Mouse (Mus musculus): Measurements from ENCODE around the gene Klhdc8a.
A peak's percentile ranks its signal among the peaks of the same experiment; 100 is the strongest.
"Not testable (repeated sequence)": the region's sequence is repeated elsewhere in the genome, so short reads cannot be mapped to it uniquely, and the experiment has no call there.

Klhdc8a gene

DNA sequence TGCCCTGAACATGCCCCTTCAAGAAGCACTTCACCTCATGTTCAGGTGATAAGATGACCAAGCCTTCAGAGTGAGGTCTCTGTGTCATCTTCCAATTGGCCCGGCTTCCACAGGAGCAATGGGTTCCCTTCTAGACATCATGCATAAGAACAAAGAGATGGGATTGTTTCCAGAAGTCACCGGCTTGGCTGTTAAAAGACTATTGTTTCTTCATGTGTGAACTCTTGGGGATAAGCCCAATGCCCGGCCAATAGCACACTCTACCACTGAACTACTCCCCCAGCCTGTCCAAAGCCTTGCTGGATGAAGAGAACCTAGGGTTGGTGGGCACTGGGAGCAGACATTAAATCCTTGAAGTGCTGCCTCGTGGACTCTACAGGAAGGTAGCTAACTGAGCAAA is 47.1 kb downstream of the Klhdc8a start:
- DNase-seq (ENCODE audit: low read depth) = no peak

GRCm38 (mm10) chr1:132346134-132346851 is 47.9 kb downstream of the Klhdc8a start:
- no peak for DNase-seq (ENCODE audit: low read depth)

- no peak for DNase-seq (ENCODE audit: low read depth)
Observed at GRCm38 (mm10) chr1:132346951-132347350, 48.5 kb downstream of the Klhdc8a start.

- no peak for DNase-seq (ENCODE audit: low read depth)
Observed at GRCm38 (mm10) chr1:132348401-132348800, 50.0 kb downstream of the Klhdc8a start.

GRCm38 (mm10) chr1:132349049-132349448 is 50.6 kb downstream of the Klhdc8a start:
- DNase-seq (ENCODE audit: low read depth) = not testable (repeated sequence)

DNA sequence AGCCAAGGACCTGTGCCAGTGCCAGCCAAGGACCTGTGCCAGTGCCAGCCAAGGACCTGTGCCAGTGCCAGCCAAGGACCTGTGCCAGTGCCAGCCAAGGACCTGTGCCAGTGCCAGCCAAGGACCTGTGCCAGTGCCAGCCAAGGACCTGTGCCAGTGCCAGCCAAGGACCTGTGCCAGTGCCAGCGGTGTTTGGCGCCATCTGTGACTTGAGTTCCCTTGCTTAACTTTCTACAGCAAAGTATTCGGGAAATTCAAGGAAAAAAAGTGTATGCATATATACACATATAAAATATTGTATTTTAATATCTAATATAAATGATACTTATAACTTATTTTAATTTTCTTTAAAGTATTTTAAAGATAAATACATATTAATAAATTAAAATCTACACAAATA is 51.2 kb downstream of the Klhdc8a start:
- not testable (repeated sequence) for DNase-seq (ENCODE audit: low read depth)

DNA sequence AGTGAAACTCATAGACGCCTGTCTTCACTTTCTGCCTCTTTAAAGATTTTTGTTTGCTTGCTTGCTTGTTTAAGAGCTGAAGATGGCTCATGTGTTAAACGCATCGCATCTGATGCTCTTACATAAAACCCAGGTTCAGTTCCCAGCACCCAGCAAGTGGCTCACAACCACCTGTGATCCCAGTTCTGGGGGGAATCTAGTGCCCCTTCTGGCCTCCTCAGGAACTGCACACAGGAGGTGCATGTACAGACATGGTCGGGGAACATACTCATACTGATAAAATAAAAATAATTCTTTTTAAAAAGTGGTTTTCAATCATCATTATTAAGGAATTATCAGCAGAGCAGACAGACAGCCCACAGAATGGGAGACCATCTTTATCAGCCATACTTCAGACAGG is 52.6 kb downstream of the Klhdc8a start:
- DNase-seq (ENCODE audit: low read depth) = no peak

DNA sequence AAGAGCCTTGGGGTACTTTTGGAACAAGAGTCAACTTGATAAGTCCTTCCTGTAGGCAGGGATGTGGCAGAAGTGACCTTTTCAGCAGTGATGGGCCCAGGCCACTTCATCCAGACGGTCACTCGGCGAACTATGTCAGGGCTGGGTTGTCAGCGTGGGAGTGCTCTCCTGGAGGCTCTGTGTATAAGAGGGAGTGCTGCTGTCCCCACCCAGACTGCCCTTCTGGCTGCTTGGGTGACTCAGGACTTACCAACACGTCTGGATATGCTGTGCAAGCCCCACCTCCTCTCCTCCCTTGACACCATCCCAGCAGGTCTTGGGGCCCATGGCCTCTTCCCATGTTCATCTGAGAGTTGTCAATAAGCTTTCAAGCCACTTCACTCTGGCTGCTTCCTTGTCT is 55.0 kb downstream of the Klhdc8a start:
- no peak for DNase-seq (ENCODE audit: low read depth)

DNA sequence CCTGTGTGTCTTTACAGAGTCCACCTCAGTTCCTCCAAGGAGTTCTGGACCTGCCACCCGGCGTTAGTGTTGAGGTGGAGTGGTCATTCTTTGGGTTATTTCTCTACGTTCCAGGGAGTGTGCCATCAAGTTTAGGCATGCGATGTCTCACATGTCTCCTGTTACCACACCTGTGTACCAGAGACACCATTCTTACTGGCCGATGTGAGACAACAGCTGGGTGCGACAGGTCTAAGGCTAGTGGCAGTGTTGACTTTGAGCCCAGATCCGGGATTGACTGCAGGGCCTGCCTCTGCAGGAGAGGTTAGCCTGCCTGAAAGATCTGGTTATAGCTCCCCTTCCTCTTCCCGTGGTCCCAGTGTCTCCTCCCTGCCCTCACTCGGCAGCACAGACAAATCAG is 55.8 kb downstream of the Klhdc8a start:
- DNase-seq (ENCODE audit: low read depth) = no peak

DNA sequence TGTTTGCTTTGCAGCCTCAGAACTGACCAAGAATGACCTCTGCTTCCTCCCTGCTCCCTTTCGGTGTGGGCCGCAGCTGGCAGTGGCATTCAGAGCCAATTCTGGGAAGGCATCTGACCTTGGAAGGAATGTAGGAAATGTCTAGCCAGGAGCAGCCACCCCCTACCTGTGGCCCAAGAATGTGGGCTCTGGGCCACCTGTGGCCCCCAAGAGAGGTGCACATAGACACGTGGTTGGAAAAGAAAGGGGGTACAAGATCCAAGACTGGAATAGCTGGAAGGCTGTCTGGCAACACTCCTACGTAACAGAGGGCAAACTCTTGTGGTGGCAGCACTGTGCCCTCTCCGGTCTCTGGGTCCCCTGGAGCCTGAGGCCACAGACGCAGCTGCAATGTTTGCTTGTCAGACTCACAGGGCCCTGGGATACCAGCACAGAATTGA is 56.8 kb downstream of the Klhdc8a start:
- no peak for DNase-seq (ENCODE audit: low read depth)

DNA sequence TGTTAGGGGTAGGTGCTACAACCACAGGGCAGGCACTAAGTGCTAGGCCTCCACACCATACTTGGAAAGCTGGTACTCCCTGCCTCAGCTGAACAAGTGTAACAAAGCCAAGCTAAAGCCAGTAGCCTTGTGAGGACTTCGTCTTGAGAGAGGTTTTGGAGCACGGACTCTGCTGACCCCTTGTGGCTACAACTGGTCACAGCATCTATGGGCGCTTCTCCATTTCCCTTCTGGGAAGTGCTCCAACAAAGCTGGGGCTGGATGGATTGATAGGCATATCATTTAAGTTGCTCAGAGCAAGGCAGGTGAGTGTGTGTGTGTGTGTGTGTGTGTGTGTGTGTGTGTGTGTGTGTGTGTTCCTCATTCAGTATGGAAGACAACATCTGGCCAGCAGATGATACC is 57.4 kb downstream of the Klhdc8a start:
- DNase-seq (ENCODE audit: low read depth) = peak; percentile 76

- no peak for DNase-seq (ENCODE audit: low read depth)
Observed at GRCm38 (mm10) chr1:132356841-132357240, 58.4 kb downstream of the Klhdc8a start.

Data from c-Kit-positive CD71-positive TER-119-negative erythroid progenitor cells, embryonic 14.5 days (primary cell).